Mouse (Mus musculus) cerebellum, postnatal 25 days (tissue): ENCODE data around the gene Efnb2.

ENCODE experiments used
- DNase-seq, 2 experiments: peaks; one replicate each; pipeline ENCODE4 v3.0.0; 2021; ENCODE audit warnings: mixed read lengths in 2 of 2

Gene Efnb2

GRCm38 (mm10) chr8:8611928-8612327 is 49.1 kb downstream of the Efnb2 start:
- DNase-seq: no peak

GRCm38 (mm10) chr8:8609791-8610190 is 51.3 kb downstream of the Efnb2 start:
- DNase-seq: no peak

GRCm38 (mm10) chr8:8609141-8609540 is 51.9 kb downstream of the Efnb2 start:
- no peak for DNase-seq

- no peak for DNase-seq
Measured at GRCm38 (mm10) chr8:8605621-8606020, 55.4 kb downstream of the Efnb2 start.

GRCm38 (mm10) chr8:8603875-8604274 is 57.2 kb downstream of the Efnb2 start:
- DNase-seq: no peak

GRCm38 (mm10) chr8:8602616-8603461 is 58.2 kb downstream of the Efnb2 start:
- peak in 1 of 2 experiments; percentile 14 for DNase-seq

GRCm38 (mm10) chr8:8599931-8600330 is 61.1 kb downstream of the Efnb2 start:
- no peak for DNase-seq

- no peak for DNase-seq
Measured at GRCm38 (mm10) chr8:8597434-8597833, 63.6 kb downstream of the Efnb2 start.

GRCm38 (mm10) chr8:8595831-8596611 is 65.0 kb downstream of the Efnb2 start:
- DNase-seq: no peak

- DNase-seq: no peak
Measured at GRCm38 (mm10) chr8:8593812-8594211, 67.2 kb downstream of the Efnb2 start.

- no peak for DNase-seq
Measured at GRCm38 (mm10) chr8:8593371-8593770, 67.7 kb downstream of the Efnb2 start.

GRCm38 (mm10) chr8:8592331-8592730 is 68.7 kb downstream of the Efnb2 start:
- no peak for DNase-seq

GRCm38 (mm10) chr8:8583981-8584377 is 77.1 kb downstream of the Efnb2 start:
- no peak for DNase-seq

GRCm38 (mm10) chr8:8583290-8583980 is 77.6 kb downstream of the Efnb2 start:
- no peak for DNase-seq

- DNase-seq: no peak
Measured at GRCm38 (mm10) chr8:8577770-8578303, 83.2 kb downstream of the Efnb2 start.

GRCm38 (mm10) chr8:8576833-8577232 is 84.2 kb downstream of the Efnb2 start:
- DNase-seq: peak in 1 of 2 experiments; percentile 14

- DNase-seq: no peak
Measured at GRCm38 (mm10) chr8:8576286-8576685, 84.8 kb downstream of the Efnb2 start.

- DNase-seq: no peak
Measured at GRCm38 (mm10) chr8:8574521-8575499, 86.2 kb downstream of the Efnb2 start.

GRCm38 (mm10) chr8:8572272-8572671 is 88.8 kb downstream of the Efnb2 start:
- no peak for DNase-seq

GRCm38 (mm10) chr8:8571625-8572215 is 89.3 kb downstream of the Efnb2 start:
- no peak for DNase-seq

- DNase-seq: no peak
Measured at GRCm38 (mm10) chr8:8569280-8569679, 91.8 kb downstream of the Efnb2 start.
